In genomic region chr16:22656533-22657444, GRCm38 (mm10) we compare ENCODE assay signal across 7 mouse cellular contexts. TPM values are rescaled to one million over a fixed set of nuclear protein-coding genes. Genes with fewer than 3 reads are reported as not detected.
DNase-seq lines count a peak whose midpoint lies in the region; ATAC-seq and TF ChIP-seq lines count a peak whose summit lies in the region.

Gene Dgkg, minus strand, starts transcription at chr16:22657221.

- H3K4me3 ChIP-seq in kidney, embryonic 14.5 days (ENCODE audit: low read length) = peak within 1 kb of the TSS; percentile 45
- H3K4me3 ChIP-seq in limb, embryonic 12.5 days (replicated peaks) = peak within 1 kb of the TSS; percentile 48
- H3K4me3 ChIP-seq in midbrain, embryonic 11.5 days (ENCODE audit: low read depth, low read length) = peak within 1 kb of the TSS; percentile 43
- peak within 1 kb of the TSS; percentile 52 for H3K4me3 ChIP-seq in spleen, adult 2 months (ENCODE audit: extremely low read depth, insufficient read depth, insufficient read length)

- no peak for TF ChIP-seq CTCF in spleen, adult 2 months (IDR thresholded peaks at IDR 0.05; ENCODE audit: extremely low read depth, insufficient read depth, insufficient read length, insufficient replicate concordance)

- TF ChIP-seq POLR2A in spleen, adult 2 months (IDR thresholded peaks at IDR 0.05; ENCODE audit: low read depth, low read length) = no peak

- H3K27ac ChIP-seq in kidney, embryonic 14.5 days (ENCODE audit: low read depth, low read length) = no peak within 1 kb of the TSS
- no peak within 1 kb of the TSS for H3K27ac ChIP-seq in limb, embryonic 12.5 days
- no peak within 1 kb of the TSS for H3K27ac ChIP-seq in midbrain, embryonic 11.5 days (ENCODE audit: low read depth, low read length)
- no peak within 1 kb of the TSS for H3K27ac ChIP-seq in spleen, adult 2 months (ENCODE audit: insufficient read depth, low read length)

- WGBS in kidney, embryonic 14.5 days = 1% methylated on average over 61 of the region's 63 CpGs
- WGBS in limb, embryonic 12.5 days = 1% methylated on average over 63 of the region's 63 CpGs
- 1% methylated on average over 62 of the region's 63 CpGs for WGBS in midbrain, embryonic 11.5 days
- 1% methylated on average over 63 of the region's 63 CpGs for WGBS in spleen, adult 2 months

- no peaks in the 10 kb centered on the region for H3K4me1 ChIP-seq in kidney, embryonic 14.5 days (ENCODE audit: control insufficient read depth, insufficient read depth, low read length)
- peaks cover 12% of the 10 kb centered on the region for H3K4me1 ChIP-seq in limb, embryonic 12.5 days (replicated peaks)
- peaks cover 11% of the 10 kb centered on the region for H3K4me1 ChIP-seq in midbrain, embryonic 11.5 days (ENCODE audit: control insufficient read depth, insufficient read depth, low read length)
- peaks cover 15% of the 10 kb centered on the region for H3K4me1 ChIP-seq in spleen, adult 2 months (ENCODE audit: control insufficient read depth, insufficient read depth, insufficient read length)

- ATAC-seq in kidney, embryonic 14.5 days (ENCODE audit: low FRiP score, low TSS enrichment) = peak; percentile 57
- no peak for ATAC-seq in limb, embryonic 12.5 days (ENCODE audit: insufficient number of reproducible peaks, insufficient read depth, low FRiP score, low TSS enrichment, low read depth)
- ATAC-seq in midbrain, embryonic 11.5 days (ENCODE audit: low FRiP score) = peak; percentile 78

- H3K9me3 ChIP-seq in kidney, embryonic 14.5 days (ENCODE audit: control insufficient read depth, low read length) = no peaks in the 10 kb centered on the region
- no peaks in the 10 kb centered on the region for H3K9me3 ChIP-seq in limb, embryonic 12.5 days
- no peaks in the 10 kb centered on the region for H3K9me3 ChIP-seq in midbrain, embryonic 11.5 days (ENCODE audit: control insufficient read depth, low read length)

- peak within 1 kb of the TSS; percentile 42 for H3K9ac ChIP-seq in kidney, embryonic 14.5 days (ENCODE audit: low read depth, low read length)
- peak within 1 kb of the TSS; percentile 46; the same call in 1 of the 2 replicates for H3K9ac ChIP-seq in limb, embryonic 12.5 days (replicated peaks)
- peak within 1 kb of the TSS; percentile 45 for H3K9ac ChIP-seq in midbrain, embryonic 11.5 days (ENCODE audit: low read length)

- H3K4me2 ChIP-seq in kidney, embryonic 14.5 days (replicated peaks; ENCODE audit: low read depth, low read length) = peak within 1 kb of the TSS; percentile 91
- peak within 1 kb of the TSS; percentile 86 for H3K4me2 ChIP-seq in limb, embryonic 12.5 days
- H3K4me2 ChIP-seq in midbrain, embryonic 11.5 days = peak within 1 kb of the TSS; percentile 89

- H3K36me3 ChIP-seq in kidney, embryonic 14.5 days (ENCODE audit: control insufficient read depth, insufficient read depth, low read length) = no peaks in the 10 kb centered on the region
- H3K36me3 ChIP-seq in limb, embryonic 12.5 days = no peaks in the 10 kb centered on the region
- no peaks in the 10 kb centered on the region for H3K36me3 ChIP-seq in midbrain, embryonic 11.5 days (ENCODE audit: control insufficient read depth, insufficient read depth, low read length)
- no peaks in the 10 kb centered on the region for H3K36me3 ChIP-seq in spleen, adult 2 months (ENCODE audit: control insufficient read depth, insufficient read depth, low read length)

- DNase-seq in adrenal gland, postnatal 36 days = peak; percentile 37 to 47
- peak; percentile 52 for DNase-seq in embryo, embryonic 9.5 days (ENCODE audit: extremely low spot score)
- DNase-seq in heart, adult 8-10 months (ENCODE audit: low spot score) = peak; percentile 9
- peak; percentile 94 for DNase-seq in midbrain, embryonic 11.5 days (ENCODE audit: low spot score, missing footprints)
- peak; percentile 39 to 71 for DNase-seq in spleen, adult 2 months (ENCODE audit: low read depth in 1 of 2, low spot score in 2 of 2)

- H3K27me3 ChIP-seq in kidney, embryonic 14.5 days (ENCODE audit: control insufficient read depth, insufficient read depth, low read length) = peaks cover 30% of the 10 kb centered on the region
- H3K27me3 ChIP-seq in limb, embryonic 12.5 days = peaks cover 52% of the 10 kb centered on the region
- H3K27me3 ChIP-seq in midbrain, embryonic 11.5 days (ENCODE audit: control insufficient read depth, insufficient read depth, low read length) = peaks cover 29% of the 10 kb centered on the region
- H3K27me3 ChIP-seq in spleen, adult 2 months (ENCODE audit: control insufficient read depth, insufficient read depth, low read length) = 0 out of 2 replicates have a peak, but pooled peaks cover 3% of the 10 kb centered on the region

RNA-seq across cellular contexts. Expression of gene Dgkg, which starts in this region (rescaled TPM):
- total RNA-seq in adrenal gland, postnatal 36 days (2021) = 1 to 10 TPM; 2.2 to 2.9 TPM
- under 1 TPM; 0.08 to 0.72 (median 0.34) TPM for total RNA-seq in heart, adult 8-10 months (2022)
- 0.17 and 0.51 TPM in 2 replicates for polyA plus RNA-seq in kidney, embryonic 14.5 days (2014; fragmentation: Nextera tagmentation; extraction: Ambion mirVana)
- polyA plus RNA-seq in limb, embryonic 12.5 days (2016; fragmentation: Nextera tagmentation; extraction: Ambion mirVana) = 0.09 and 0.30 TPM in 2 replicates
- 0.15 and 0.28 TPM in 2 replicates for polyA plus RNA-seq in midbrain, embryonic 11.5 days (2014; fragmentation: Nextera tagmentation; extraction: Ambion mirVana)
- polyA plus RNA-seq in spleen, adult 2 months (2012; rRNA removed) = 0.40 and 0.55 TPM in 2 replicates

Comparison
In these comparisons a context has a peak if more than half of its experiments do, and no peak if none do; other contexts are left out.
1. Peak in DNase-seq in heart, adult 8-10 months; RNA of the gene not detected or under 1 TPM.
2. Peak in ATAC-seq, H3K4me3 ChIP-seq, H3K9ac ChIP-seq and H3K4me2 ChIP-seq in kidney, embryonic 14.5 days; RNA of the gene not detected or under 1 TPM.
3. Peak in DNase-seq, ATAC-seq, H3K4me3 ChIP-seq, H3K9ac ChIP-seq and H3K4me2 ChIP-seq in midbrain, embryonic 11.5 days; RNA of the gene not detected or under 1 TPM.
4. Peak in DNase-seq and H3K4me3 ChIP-seq in spleen, adult 2 months; RNA of the gene not detected or under 1 TPM.
5. DNase-seq: peak in every context shown above with its lines; median percentile 94 in midbrain, embryonic 11.5 days; 55 in spleen, adult 2 months; 52 in embryo, embryonic 9.5 days; 42 in adrenal gland, postnatal 36 days; 9 in heart, adult 8-10 months.